9 mouse cellular contexts compared by ENCODE assay signal in the genomic region with DNA sequence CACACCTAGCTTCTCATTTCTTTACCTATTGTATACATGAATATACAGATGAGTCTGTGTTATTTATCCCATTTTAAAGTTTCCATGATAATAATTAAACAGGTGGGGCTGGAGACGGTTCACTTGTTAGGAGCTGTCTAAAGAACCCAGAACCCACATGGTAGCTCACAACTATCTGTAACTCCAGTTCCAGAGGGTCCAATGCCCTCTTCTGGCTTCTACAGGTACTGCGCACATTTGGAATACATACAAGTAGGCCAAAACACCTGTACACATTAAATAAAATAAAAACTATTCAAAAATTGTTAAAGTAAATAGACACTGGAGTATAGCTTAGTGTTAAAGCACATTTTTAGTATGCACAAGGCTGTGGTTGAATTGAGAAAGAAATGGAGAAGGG. TPM values are rescaled to one million over a fixed set of nuclear protein-coding genes. Genes with fewer than 3 reads are reported as not detected.
DNase-seq lines count a peak whose midpoint lies in the region; ATAC-seq and TF ChIP-seq lines count a peak whose summit lies in the region.
"Had no signal": no experiment of that assay in that cellular context is flagged by ENCODE, and none has a peak within 500 bp of the region (broad histone marks: within the 10 kb centered on the region; RNA-seq: fewer than 3 reads in every experiment).

No protein-coding gene starts in this region.

- peak; percentile 50 for DNase-seq in adrenal gland, postnatal 10 days
- DNase-seq in adrenal gland, postnatal 4 days (ENCODE audit: low spot score in 2 of 2) = no peak
- no peak for DNase-seq in left cerebral cortex, adult 2 months (ENCODE audit: extremely low spot score in 1 of 2, low spot score in 2 of 2)
- no peak for DNase-seq in left cerebral cortex, postnatal 10 days (ENCODE audit: extremely low spot score in 1 of 2, low spot score in 2 of 2)
- DNase-seq in ZHBTc4 (ENCODE audit: low read depth, low spot score) = peak; percentile 71
- DNase-seq in liver, embryonic 11.5 days (ENCODE audit: low spot score) = no peak
- DNase-seq in heart, embryonic 10.5 days (ENCODE audit: low spot score) = no peak

- H3K9ac ChIP-seq in liver, embryonic 11.5 days (ENCODE audit: low read depth, low read length) = no peak overlapping the region
- no peak overlapping the region for H3K9ac ChIP-seq in intestine, embryonic 15.5 days
- H3K9ac ChIP-seq: lung, embryonic 15.5 days had no signal

- no peaks in the 10 kb centered on the region for H3K4me1 ChIP-seq in liver, embryonic 11.5 days (replicated peaks; ENCODE audit: control insufficient read depth, insufficient read depth, low read length)
- H3K4me1 ChIP-seq in intestine, embryonic 15.5 days (replicated peaks) = no peaks in the 10 kb centered on the region
- H3K4me1 ChIP-seq in heart, embryonic 10.5 days = no peaks in the 10 kb centered on the region
- H3K4me1 ChIP-seq: lung, embryonic 15.5 days had no signal

- intact Hi-C loops in left cerebral cortex, adult 2 months (cut with DNase I) = no loop called here
- intact Hi-C loops in left cerebral cortex, postnatal 10 days (cut with DNase I) = no loop called here

- H3K27me3 ChIP-seq in liver, embryonic 11.5 days (replicated peaks; ENCODE audit: control insufficient read depth, insufficient read depth, low read length) = no peaks in the 10 kb centered on the region
- H3K27me3 ChIP-seq in intestine, embryonic 15.5 days (replicated peaks) = no peaks in the 10 kb centered on the region
- no peaks in the 10 kb centered on the region for H3K27me3 ChIP-seq in heart, embryonic 10.5 days (ENCODE audit: insufficient read depth, poor library complexity, severe bottlenecking)
- H3K27me3 ChIP-seq: lung, embryonic 15.5 days had no signal

- H3K9me3 ChIP-seq in liver, embryonic 11.5 days (ENCODE audit: control insufficient read depth, low read length) = no peaks in the 10 kb centered on the region
- H3K9me3 ChIP-seq in intestine, embryonic 15.5 days = no peaks in the 10 kb centered on the region
- no peaks in the 10 kb centered on the region for H3K9me3 ChIP-seq in heart, embryonic 10.5 days
- H3K9me3 ChIP-seq: lung, embryonic 15.5 days had no signal

- no peaks in the 10 kb centered on the region for H3K36me3 ChIP-seq in liver, embryonic 11.5 days (ENCODE audit: control insufficient read depth, insufficient read depth, low read length)
- H3K36me3 ChIP-seq in intestine, embryonic 15.5 days = no peaks in the 10 kb centered on the region; the same call in 1 of the 2 replicates
- peaks cover 38% of the 10 kb centered on the region for H3K36me3 ChIP-seq in heart, embryonic 10.5 days

- WGBS in liver, embryonic 11.5 days = 55% methylated on average over 2 of the region's 2 CpGs
- 80% methylated on average over 2 of the region's 2 CpGs for WGBS in intestine, embryonic 15.5 days
- 75% methylated on average over 2 of the region's 2 CpGs for WGBS in heart, embryonic 10.5 days

- no peak overlapping the region for H3K4me2 ChIP-seq in liver, embryonic 11.5 days
- no peak overlapping the region for H3K4me2 ChIP-seq in intestine, embryonic 15.5 days (replicated peaks)
- H3K4me2 ChIP-seq: lung, embryonic 15.5 days had no signal

- no peak overlapping the region for H3K4me3 ChIP-seq in left cerebral cortex, adult 2 months
- H3K4me3 ChIP-seq in liver, embryonic 11.5 days (ENCODE audit: low read depth, low read length) = no peak overlapping the region
- H3K4me3 ChIP-seq in intestine, embryonic 15.5 days (replicated peaks) = no peak overlapping the region
- no peak overlapping the region for H3K4me3 ChIP-seq in heart, embryonic 10.5 days
- H3K4me3 ChIP-seq: lung, embryonic 15.5 days had no signal

- no peak overlapping the region for H3K27ac ChIP-seq in left cerebral cortex, adult 2 months
- no peak overlapping the region for H3K27ac ChIP-seq in liver, embryonic 11.5 days (ENCODE audit: low read depth, low read length)
- H3K27ac ChIP-seq in intestine, embryonic 15.5 days = no peak overlapping the region
- H3K27ac ChIP-seq in heart, embryonic 10.5 days = no peak overlapping the region
- H3K27ac ChIP-seq: lung, embryonic 15.5 days had no signal

- ATAC-seq in liver, embryonic 11.5 days (replicated peaks; ENCODE audit: low FRiP score) = 0 out of 2 replicates have a peak, but pooled peaks have one; percentile 41
- no peak for ATAC-seq in intestine, embryonic 15.5 days

- TF ChIP-seq CTCF in left cerebral cortex, adult 2 months (IDR thresholded peaks at IDR 0.05) = peak; percentile 58

RNA-seq across cellular contexts. Expression of gene Tmem50b, which starts 15.3 kb away (rescaled TPM):
- 10 to 100 TPM; 33.8 to 38.3 TPM for total RNA-seq in adrenal gland, postnatal 10 days (2021)
- 10 to 100 TPM; 29.2 to 29.8 TPM for total RNA-seq in adrenal gland, postnatal 4 days (2021)
- total RNA-seq in left cerebral cortex, adult 2 months (2021) = 10 to 100 TPM; 84.1 to 88.0 TPM
- total RNA-seq in left cerebral cortex, postnatal 10 days (2021) = 10 to 100 TPM; 92.3 to 95.0 TPM
- polyA plus RNA-seq in liver, embryonic 11.5 days (2014; fragmentation: Nextera tagmentation; extraction: Ambion mirVana) = 13.3 and 14.0 TPM in 2 replicates
- polyA plus RNA-seq in intestine, embryonic 15.5 days (2015; fragmentation: Nextera tagmentation; extraction: Ambion mirVana) = 31.7 and 32.2 TPM in 2 replicates
- polyA plus RNA-seq in heart, embryonic 10.5 days (2016; fragmentation: Nextera tagmentation; extraction: Ambion mirVana) = 44.7 and 56.1 TPM in 2 replicates

RNA-seq across cellular contexts. Expression of gene Ifngr2, which starts 35.4 kb away (rescaled TPM):
- total RNA-seq in adrenal gland, postnatal 10 days (2021) = 10 to 100 TPM; 27.5 to 31.9 TPM
- 10 to 100 TPM; 38.5 to 40.9 TPM for total RNA-seq in adrenal gland, postnatal 4 days (2021)
- 10 to 100 TPM; 30.0 to 32.7 TPM for total RNA-seq in left cerebral cortex, adult 2 months (2021)
- 10 to 100 TPM; 74.8 to 82.0 TPM for total RNA-seq in left cerebral cortex, postnatal 10 days (2021)
- 26.2 and 28.7 TPM in 2 replicates for polyA plus RNA-seq in liver, embryonic 11.5 days (2014; fragmentation: Nextera tagmentation; extraction: Ambion mirVana)
- 76.4 and 90.6 TPM in 2 replicates for polyA plus RNA-seq in intestine, embryonic 15.5 days (2015; fragmentation: Nextera tagmentation; extraction: Ambion mirVana)
- 53.7 and 85.6 TPM in 2 replicates for polyA plus RNA-seq in heart, embryonic 10.5 days (2016; fragmentation: Nextera tagmentation; extraction: Ambion mirVana)

RNA-seq across cellular contexts. Expression of gene Dnajc28, which starts 36.5 kb away (rescaled TPM):
- 10 to 100 TPM; 10.9 to 15.4 TPM for total RNA-seq in adrenal gland, postnatal 10 days (2021)
- total RNA-seq in adrenal gland, postnatal 4 days (2021) = 1 to 10 TPM; 5.6 to 8.7 TPM
- 1 to 10 TPM; 9.0 to 9.8 TPM for total RNA-seq in left cerebral cortex, adult 2 months (2021)
- 1 to 10 TPM; 3.4 to 4.7 TPM for total RNA-seq in left cerebral cortex, postnatal 10 days (2021)
- 2.2 and 3.0 TPM in 2 replicates for polyA plus RNA-seq in liver, embryonic 11.5 days (2014; fragmentation: Nextera tagmentation; extraction: Ambion mirVana)
- 2.1 and 2.5 TPM in 2 replicates for polyA plus RNA-seq in intestine, embryonic 15.5 days (2015; fragmentation: Nextera tagmentation; extraction: Ambion mirVana)
- 2.7 and 2.9 TPM in 2 replicates for polyA plus RNA-seq in heart, embryonic 10.5 days (2016; fragmentation: Nextera tagmentation; extraction: Ambion mirVana)

Comparison
In these comparisons a context has a peak if more than half of its experiments do, and no peak if none do; other contexts are left out.
1. DNase-seq: peak in adrenal gland, postnatal 10 days (single experiment) and ZHBTc4 (single experiment); none in adrenal gland, postnatal 4 days (0 of 2), left cerebral cortex, adult 2 months (0 of 2), left cerebral cortex, postnatal 10 days (0 of 2), liver, embryonic 11.5 days (single experiment) and heart, embryonic 10.5 days (single experiment).